Mouse (Mus musculus): ENCODE measurements around the gene Slc22a20. TPM values are rescaled to one million over a fixed set of nuclear protein-coding genes. Genes with fewer than 3 reads are reported as not detected.

The Slc22a20 gene
- not detected in 2 replicates for polyA plus RNA-seq (2016; fragmentation: Nextera tagmentation; extraction: Ambion mirVana)

DNA sequence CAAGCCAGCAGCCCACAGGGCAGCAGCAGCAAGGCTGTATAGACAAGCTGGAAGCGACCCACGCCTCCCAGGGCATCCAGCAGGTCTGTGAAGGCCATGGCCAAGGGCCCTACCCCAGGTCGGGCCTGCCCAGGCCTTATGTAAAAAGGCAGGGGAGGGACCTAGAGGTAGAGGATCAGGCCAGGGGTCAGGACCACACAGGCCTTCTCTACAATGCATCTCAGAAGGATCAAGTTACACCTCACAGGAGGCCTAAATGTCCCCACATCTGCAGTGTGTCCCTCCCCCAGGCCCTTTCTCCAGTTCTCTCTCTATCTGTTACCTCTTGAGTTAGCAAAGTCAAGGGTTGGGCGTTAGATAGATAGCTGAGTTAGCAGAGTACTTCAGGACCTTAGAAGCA, at the start of gene Slc22a20:
Slc22a20 (minus strand) TSS at position 101 of the 400 bp plus-strand sequence.
- 46% methylated on average over 4 of the region's 4 CpGs for WGBS
- ATAC-seq (ENCODE audit: low FRiP score, low read depth), result no peak

DNA sequence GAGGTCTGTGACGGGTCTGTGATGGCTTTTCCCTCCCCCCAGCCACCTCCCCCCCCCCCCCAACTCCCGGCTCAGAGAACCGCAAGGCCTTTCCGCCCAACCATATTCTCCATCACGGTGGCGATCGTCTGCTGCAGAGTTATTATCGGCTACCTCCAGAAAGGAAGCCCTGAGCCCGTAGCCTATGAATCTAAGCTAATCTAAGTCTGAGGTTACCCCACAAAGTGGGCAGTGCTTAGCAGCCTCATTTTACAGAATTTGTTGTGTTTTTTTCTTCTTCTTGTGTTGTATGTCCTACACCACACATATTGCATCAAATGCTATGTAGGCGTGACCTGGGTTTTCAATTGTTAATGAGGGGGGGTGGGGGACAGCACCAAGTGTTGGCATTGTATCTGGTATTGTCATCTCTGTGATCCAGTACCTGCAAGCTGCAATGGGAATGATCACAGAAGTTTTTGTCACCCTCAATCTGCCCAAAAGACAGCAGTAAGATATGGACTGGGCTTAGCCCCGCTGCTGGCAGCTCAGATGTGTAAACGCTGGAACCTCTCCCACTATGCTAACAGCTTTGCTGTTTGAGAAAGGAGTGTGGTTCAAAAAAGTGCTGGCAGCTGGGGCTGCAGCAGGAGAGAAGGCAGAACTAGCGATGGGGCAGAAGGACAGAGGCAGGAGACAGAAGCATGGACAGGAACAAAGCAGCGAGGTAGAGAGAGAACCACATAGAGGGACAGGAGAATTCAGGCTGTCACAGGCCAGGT, 44.8 kb upstream of the Slc22a20 start:
- Histone ChIP-seq H3K36me3 (no peaks in the 10 kb centered on the region), H3K9me3 (no peaks in the 10 kb centered on the region), H3K27me3 (0 out of 2 replicates have a peak, but pooled peaks cover 3% of the 10 kb centered on the region), H3K4me1 (no peaks in the 10 kb centered on the region), H3K4me3 (no peak overlapping the region), H3K27ac (replicated peaks) (no peak overlapping the region), H3K9ac (replicated peaks) (no peak overlapping the region), H3K4me2 (replicated peaks) (no peak overlapping the region)
- 73% methylated on average over 14 of the region's 14 CpGs for WGBS
- no peak for ATAC-seq (ENCODE audit: low FRiP score, low read depth)

More for the DNA sequence above, at the start of gene Slc22a20:
- H3K4me1 ChIP-seq, result peaks cover 12% of the 10 kb centered on the region
- no peak within 1 kb of the TSS for H3K4me2 ChIP-seq (replicated peaks)
- no peaks in the 10 kb centered on the region for H3K36me3 ChIP-seq
- H3K9me3 ChIP-seq, result no peaks in the 10 kb centered on the region
- H3K9ac ChIP-seq (replicated peaks), result no peak within 1 kb of the TSS
- H3K27ac ChIP-seq (replicated peaks), result no peak within 1 kb of the TSS
- H3K27me3 ChIP-seq, result no peaks in the 10 kb centered on the region
- H3K4me3 ChIP-seq, result no peak within 1 kb of the TSS

DNA sequence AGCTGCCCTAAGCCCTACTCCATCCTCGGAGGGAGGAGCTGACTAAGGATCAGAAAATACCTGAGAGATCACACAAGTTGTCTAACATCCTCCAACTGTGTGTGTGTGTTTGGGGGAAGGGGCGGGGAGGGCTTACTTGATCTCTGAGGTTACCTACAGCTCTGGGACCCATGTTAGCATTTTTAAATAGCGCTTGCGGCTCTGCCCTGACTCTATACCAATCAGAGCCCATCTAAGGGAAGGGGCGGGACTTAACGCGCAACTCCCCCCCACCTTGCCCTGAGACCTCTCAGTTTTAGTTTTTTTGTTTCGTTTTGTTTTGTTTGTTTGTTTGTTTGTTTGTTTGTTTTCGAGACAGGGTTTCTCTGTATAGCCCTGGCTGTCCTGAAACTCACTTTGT, 43.5 kb upstream of the Slc22a20 start:
- 78% methylated on average over 9 of the region's 9 CpGs for WGBS

DNA sequence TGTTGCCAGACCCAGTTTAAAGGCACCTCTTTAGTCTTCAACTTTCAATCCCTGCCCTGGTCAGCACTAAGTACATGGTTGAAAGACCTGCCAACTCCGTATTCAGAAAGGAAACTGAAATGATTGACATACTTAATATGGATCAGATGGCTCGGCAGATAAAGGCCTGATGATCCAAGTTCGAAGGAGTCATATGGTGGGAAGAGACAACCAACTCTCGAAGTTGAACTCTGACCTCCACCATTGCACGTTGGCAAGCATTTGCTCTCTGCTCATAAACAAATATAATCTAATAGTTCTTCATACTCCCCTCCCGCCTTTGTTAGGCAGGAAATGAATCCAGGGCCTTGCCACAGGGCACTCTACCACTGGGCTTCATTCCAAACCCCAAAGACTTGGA, 43.0 kb upstream of the Slc22a20 start:
- Histone ChIP-seq H3K4me2 (replicated peaks) (no peak overlapping the region), H3K36me3 (no peaks in the 10 kb centered on the region), H3K27ac (replicated peaks) (no peak overlapping the region), H3K4me1 (no peaks in the 10 kb centered on the region), H3K9me3 (no peaks in the 10 kb centered on the region), H3K9ac (replicated peaks) (no peak overlapping the region), H3K27me3 (0 out of 2 replicates have a peak, but pooled peaks cover 3% of the 10 kb centered on the region), H3K4me3 (no peak overlapping the region)
- 90% methylated on average over 6 of the region's 6 CpGs for WGBS
- no peak for ATAC-seq (ENCODE audit: low FRiP score, low read depth)

More for the DNA sequence above, 43.5 kb upstream of the Slc22a20 start:
- ATAC-seq (ENCODE audit: low FRiP score, low read depth), result no peak
- H3K27ac ChIP-seq (replicated peaks), result no peak overlapping the region
- H3K4me1 ChIP-seq, result no peaks in the 10 kb centered on the region
- no peaks in the 10 kb centered on the region for H3K9me3 ChIP-seq
- 0 out of 2 replicates have a peak, but pooled peaks cover 3% of the 10 kb centered on the region for H3K27me3 ChIP-seq
- no peak overlapping the region for H3K4me3 ChIP-seq
- no peak overlapping the region for H3K4me2 ChIP-seq (replicated peaks)
- no peaks in the 10 kb centered on the region for H3K36me3 ChIP-seq
- H3K9ac ChIP-seq (replicated peaks), result no peak overlapping the region

DNA sequence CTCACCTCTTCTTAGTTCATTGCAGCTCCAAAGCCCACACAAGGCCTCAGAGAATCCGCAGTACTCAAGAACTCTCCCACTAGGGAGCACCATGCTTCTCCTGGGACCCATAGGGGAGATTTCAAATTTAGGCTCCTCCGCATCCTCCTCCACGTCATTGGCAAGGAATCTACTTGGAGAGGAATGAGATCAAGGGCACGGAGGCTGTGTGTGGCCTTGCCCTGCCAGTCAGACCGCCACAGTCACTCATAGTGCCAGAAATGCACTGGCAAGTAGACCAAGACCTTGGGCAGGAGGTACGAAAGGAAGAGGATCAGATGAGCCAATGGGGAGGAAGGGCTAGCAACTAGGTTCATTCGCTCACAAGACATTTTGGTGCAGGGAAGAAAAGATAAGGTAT, 38.0 kb upstream of the Slc22a20 start:
- no peaks in the 10 kb centered on the region for H3K36me3 ChIP-seq
- H3K27me3 ChIP-seq, result peaks cover 3% of the 10 kb centered on the region
- H3K9me3 ChIP-seq, result no peaks in the 10 kb centered on the region
- H3K4me2 ChIP-seq (replicated peaks), result no peak overlapping the region
- ATAC-seq (ENCODE audit: low FRiP score, low read depth), result no peak
- H3K4me3 ChIP-seq, result no peak overlapping the region
- no peaks in the 10 kb centered on the region for H3K4me1 ChIP-seq
- no peak overlapping the region for H3K27ac ChIP-seq (replicated peaks)
- 87% methylated on average over 7 of the region's 7 CpGs for WGBS
- no peak overlapping the region for H3K9ac ChIP-seq (replicated peaks)

DNA sequence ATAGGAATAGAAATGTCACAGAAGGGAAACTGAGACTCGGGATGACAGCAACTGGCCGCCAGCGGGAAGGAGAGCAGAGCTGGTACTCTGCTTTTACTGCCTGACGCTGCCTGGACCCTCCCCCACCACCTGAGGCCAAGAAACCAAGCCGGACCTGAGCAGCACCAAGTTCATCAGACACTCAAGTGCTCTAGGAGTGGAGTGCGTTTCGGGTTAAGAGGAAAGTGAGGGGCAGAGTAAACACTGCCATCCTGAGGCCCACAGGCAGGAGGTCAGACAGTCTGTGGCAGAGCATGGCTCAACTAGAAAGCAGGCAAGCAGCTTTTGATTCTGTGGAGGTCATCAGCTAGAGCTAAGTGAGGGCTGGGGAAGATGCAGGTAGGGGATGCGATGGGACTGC, 37.1 kb upstream of the Slc22a20 start:
- Histone ChIP-seq H3K4me3 (no peak overlapping the region), H3K27ac (replicated peaks) (no peak overlapping the region), H3K4me1 (no peaks in the 10 kb centered on the region), H3K9ac (replicated peaks) (no peak overlapping the region), H3K4me2 (replicated peaks) (no peak overlapping the region), H3K27me3 (peaks cover 3% of the 10 kb centered on the region), H3K36me3 (no peaks in the 10 kb centered on the region), H3K9me3 (no peaks in the 10 kb centered on the region)
- 69% methylated on average over 8 of the region's 8 CpGs for WGBS
- ATAC-seq (ENCODE audit: low FRiP score, low read depth), result no peak

DNA sequence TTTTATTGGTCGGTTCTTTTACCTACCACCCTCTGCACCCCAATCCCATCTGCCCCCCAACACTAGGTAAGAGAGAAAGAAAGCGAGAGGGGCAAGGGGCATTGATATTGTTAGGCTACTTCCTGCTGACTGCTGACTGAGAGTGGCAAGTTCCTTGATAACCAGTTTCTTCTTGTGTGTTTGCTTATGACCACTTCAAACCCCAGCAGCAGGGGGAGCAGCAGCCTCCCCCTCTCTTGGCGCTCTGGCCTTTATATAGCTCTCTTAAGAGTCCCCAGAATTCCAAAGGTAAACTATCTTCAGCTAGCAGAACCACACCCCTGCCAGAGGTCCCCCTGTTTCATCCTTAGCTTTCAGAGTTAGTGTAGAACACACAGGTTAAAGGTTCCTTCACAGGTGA, 34.3 kb upstream of the Slc22a20 start:
- ATAC-seq (ENCODE audit: low FRiP score, low read depth), result no peak
- peaks cover 9% of the 10 kb centered on the region for H3K4me1 ChIP-seq
- peaks cover 28% of the 10 kb centered on the region for H3K27me3 ChIP-seq
- 56% methylated on average over 3 of the region's 3 CpGs for WGBS
- no peak overlapping the region for H3K27ac ChIP-seq (replicated peaks)
- H3K4me3 ChIP-seq, result no peak overlapping the region
- H3K36me3 ChIP-seq, result no peaks in the 10 kb centered on the region
- no peak overlapping the region for H3K9ac ChIP-seq (replicated peaks)
- no peaks in the 10 kb centered on the region for H3K9me3 ChIP-seq
- H3K4me2 ChIP-seq (replicated peaks), result no peak overlapping the region

DNA sequence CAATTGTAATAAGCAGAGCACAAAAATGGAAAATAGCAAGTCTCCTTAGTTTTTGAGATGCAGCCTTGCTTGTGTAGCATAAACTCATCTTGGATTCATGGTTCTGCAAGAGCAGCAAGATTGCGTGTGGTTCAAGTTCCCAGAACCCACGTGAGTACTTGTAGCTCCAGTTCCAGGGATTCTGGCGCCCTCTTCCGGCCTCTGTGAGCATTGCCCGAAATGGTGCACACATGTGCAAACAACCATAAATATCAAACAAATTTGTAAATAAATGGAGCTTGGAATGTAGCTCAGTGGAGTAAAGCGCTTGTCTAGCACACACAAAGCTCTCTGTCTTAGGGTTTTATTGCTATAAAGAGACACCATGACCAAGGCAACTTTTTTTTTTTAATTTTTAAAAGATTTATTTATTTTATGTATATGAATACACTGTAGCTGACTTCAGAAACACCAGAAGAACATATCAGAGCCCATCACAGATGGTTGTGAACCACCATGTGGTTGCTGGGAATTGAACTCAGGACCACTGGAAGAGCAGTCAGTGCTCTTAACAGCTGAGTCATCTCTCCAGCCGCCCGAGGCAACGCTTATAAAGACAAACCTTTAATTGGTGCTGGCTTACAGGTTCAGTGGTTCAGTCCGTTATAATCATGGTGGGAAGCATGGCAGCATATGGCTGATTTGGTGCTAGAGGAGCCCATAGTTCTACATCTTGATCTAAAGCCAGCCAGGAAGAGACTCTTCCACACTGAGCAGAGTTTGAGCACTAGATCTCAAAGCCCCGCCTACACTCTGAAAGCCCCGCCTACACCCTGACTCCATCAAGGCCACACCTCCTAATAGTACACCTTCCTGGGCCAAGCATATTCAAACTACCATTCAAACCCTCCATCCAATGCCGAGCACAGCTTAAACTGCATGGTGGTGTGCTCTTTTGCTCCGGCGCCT, 32.5 kb upstream of the Slc22a20 start:
- Histone ChIP-seq H3K9me3 (no peaks in the 10 kb centered on the region), H3K4me1 (peaks cover 9% of the 10 kb centered on the region), H3K27ac (replicated peaks) (no peak overlapping the region), H3K4me2 (replicated peaks) (no peak overlapping the region), H3K36me3 (no peaks in the 10 kb centered on the region), H3K9ac (replicated peaks) (no peak overlapping the region), H3K27me3 (peaks cover 47% of the 10 kb centered on the region), H3K4me3 (no peak overlapping the region)
- WGBS, result 28% methylated on average over 15 of the region's 15 CpGs
- no peak for ATAC-seq (ENCODE audit: low FRiP score, low read depth)

DNA sequence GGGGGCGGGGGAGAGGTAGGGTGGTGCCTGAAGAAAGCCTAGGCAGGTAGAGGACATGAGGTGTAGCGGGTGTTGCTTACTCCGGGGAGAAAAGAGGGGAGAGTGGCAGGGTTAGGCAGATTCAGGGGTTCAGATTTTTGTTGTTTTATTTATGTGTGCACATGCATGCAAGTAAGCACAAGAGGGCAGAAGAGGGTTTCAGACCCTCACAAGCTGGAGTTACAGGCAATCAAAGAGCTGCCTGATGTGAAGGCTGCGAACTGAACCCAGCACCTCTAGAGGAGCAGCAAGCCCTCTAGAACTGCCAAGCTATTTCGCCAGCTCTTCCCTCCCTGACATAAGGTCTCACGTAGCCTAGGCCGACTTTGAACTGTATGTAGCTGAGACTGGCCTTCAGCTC, 30.6 kb upstream of the Slc22a20 start:
- Histone ChIP-seq H3K27ac (replicated peaks) (no peak overlapping the region), H3K9me3 (no peaks in the 10 kb centered on the region), H3K4me3 (no peak overlapping the region), H3K4me1 (peaks cover 9% of the 10 kb centered on the region), H3K36me3 (no peaks in the 10 kb centered on the region), H3K4me2 (replicated peaks) (no peak overlapping the region), H3K27me3 (peaks cover 52% of the 10 kb centered on the region), H3K9ac (replicated peaks) (no peak overlapping the region)
- ATAC-seq (ENCODE audit: low FRiP score, low read depth), result no peak
- WGBS, result 43% methylated on average over 7 of the region's 7 CpGs

DNA sequence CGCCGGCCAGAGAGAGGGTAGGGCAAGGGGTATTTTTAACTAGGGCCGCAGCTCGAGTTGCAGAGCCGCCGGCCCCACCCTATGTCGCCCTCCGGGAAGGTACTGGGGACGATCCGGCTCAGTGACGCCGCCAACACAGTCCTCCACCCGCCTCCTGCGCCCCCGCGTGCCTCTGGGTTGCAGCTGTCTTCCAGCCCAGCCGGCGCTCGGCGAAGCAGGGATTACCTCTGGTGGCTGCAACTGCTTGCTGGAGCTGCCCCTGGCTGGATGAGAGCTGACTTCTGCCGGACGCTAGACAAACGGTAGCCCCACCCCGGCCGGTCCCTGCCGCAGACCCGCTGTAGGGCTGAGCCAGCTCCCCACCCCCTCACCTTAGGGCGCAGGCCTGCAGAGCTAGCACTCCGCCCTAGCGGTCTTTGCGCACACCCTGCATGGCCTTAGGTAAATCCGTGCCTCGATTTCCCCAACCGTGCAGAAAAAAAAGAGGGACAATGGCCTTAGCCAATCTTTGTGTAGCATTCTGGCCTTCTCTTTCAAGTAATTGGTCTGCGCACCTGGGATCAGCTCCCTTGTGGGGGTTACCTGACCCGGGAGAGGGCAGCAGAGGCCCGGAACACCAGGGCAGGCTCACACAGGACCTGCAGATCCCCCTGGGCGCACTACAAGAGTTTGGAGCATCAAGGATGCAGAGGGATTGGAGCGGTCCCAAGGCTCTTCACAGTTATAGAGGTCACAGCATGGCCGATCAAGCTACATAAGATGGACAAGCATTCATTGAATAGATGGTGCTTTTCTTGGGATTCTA, 29.8 kb upstream of the Slc22a20 start, which contains the start of gene Capn1:
Capn1 (minus strand) TSS at position 387 of the 805 bp plus-strand sequence.
- ATAC-seq (ENCODE audit: low FRiP score, low read depth), result peak; percentile 78
- H3K4me1 ChIP-seq, result peaks cover 9% of the 10 kb centered on the region
- no peaks in the 10 kb centered on the region for H3K9me3 ChIP-seq
- H3K27ac ChIP-seq (replicated peaks), result 0 out of 2 replicates have a peak within 1 kb of the TSS, but pooled peaks have one; percentile 3
- H3K27me3 ChIP-seq, result peaks cover 52% of the 10 kb centered on the region
- H3K4me3 ChIP-seq, result peak within 1 kb of the TSS; percentile 45
- peak within 1 kb of the TSS; percentile 60 for H3K9ac ChIP-seq (replicated peaks)
- no peaks in the 10 kb centered on the region for H3K36me3 ChIP-seq
- H3K4me2 ChIP-seq (replicated peaks), result peak within 1 kb of the TSS; percentile 70
- 3% methylated on average over 40 of the region's 40 CpGs for WGBS

- WGBS, result 4% methylated on average over 17 of the region's 18 CpGs
- peaks cover 9% of the 10 kb centered on the region for H3K4me1 ChIP-seq
These were observed 29.1 kb upstream of the Slc22a20 start for GRCm38 (mm10) chr19:6014991-6015510.

More at GRCm38 (mm10) chr19:6014991-6015510, 29.1 kb upstream of the Slc22a20 start:
- Histone ChIP-seq H3K4me2 (replicated peaks) (peak overlapping the region; percentile 70), H3K9me3 (no peaks in the 10 kb centered on the region), H3K36me3 (no peaks in the 10 kb centered on the region), H3K4me3 (peak overlapping the region; percentile 45), H3K9ac (replicated peaks) (peak overlapping the region; percentile 60), H3K27me3 (peaks cover 52% of the 10 kb centered on the region), H3K27ac (replicated peaks) (0 out of 2 replicates have a peak overlapping the region, but pooled peaks have one; percentile 3)
- peak; percentile 54 for ATAC-seq (ENCODE audit: low FRiP score, low read depth)

Measured in midbrain, embryonic 12.5 days (tissue).